Mouse (Mus musculus) erythroblast, embryonic 14.5 days (primary cell): ENCODE measurements around the gene Bpifb4. TPM values are rescaled to one million over a fixed set of nuclear protein-coding genes. Genes with fewer than 3 reads are reported as not detected.

Experiments used
- H3K27me3 ChIP-seq: 2 replicates; pipeline ENCODE4 v1.6.1; 2012; ENCODE audit warnings: inconsistent platforms; ENCODE audit not compliant: control insufficient read depth
- H3K36me3 ChIP-seq: 2 replicates; pipeline ENCODE4 v1.6.1; 2012; ENCODE audit warnings: mild to moderate bottlenecking, inconsistent platforms; ENCODE audit not compliant: control insufficient read depth
- H3K4me1 ChIP-seq: 2 replicates; pipeline ENCODE4 v1.6.1; 2012; ENCODE audit warnings: inconsistent platforms; ENCODE audit not compliant: control insufficient read depth
- H3K4me3 ChIP-seq: replicated peaks from 2 replicates; pipeline ENCODE3; 2012; ENCODE audit warnings: moderate library complexity, mild to moderate bottlenecking, inconsistent platforms
- H3K9me3 ChIP-seq: 2 replicates; pipeline ENCODE4 v1.6.1; 2012; ENCODE audit warnings: low read length, inconsistent platforms, mixed read lengths; ENCODE audit not compliant: control insufficient read depth
- GATA1 ChIP-seq: IDR thresholded peaks from 2 replicates; pipeline ENCODE4 v1.6.1; 2012; ENCODE audit warnings: low read length, inconsistent platforms, mixed read lengths
- TAL1 ChIP-seq: IDR thresholded peaks from 3 replicates; pipeline ENCODE4 v1.6.1; 2012; ENCODE audit warnings: low read length, inconsistent platforms, mixed read lengths
- polyA plus RNA-seq: library from polyadenylated mRNA; stranded (reverse); fragments of >175 nt; gene quantifications from 2 replicates; pipeline ENCODE4 v1.2.3, GENCODE M21; 2012

The Bpifb4 gene
- polyA plus RNA-seq, result not detected in 2 replicates

DNA sequence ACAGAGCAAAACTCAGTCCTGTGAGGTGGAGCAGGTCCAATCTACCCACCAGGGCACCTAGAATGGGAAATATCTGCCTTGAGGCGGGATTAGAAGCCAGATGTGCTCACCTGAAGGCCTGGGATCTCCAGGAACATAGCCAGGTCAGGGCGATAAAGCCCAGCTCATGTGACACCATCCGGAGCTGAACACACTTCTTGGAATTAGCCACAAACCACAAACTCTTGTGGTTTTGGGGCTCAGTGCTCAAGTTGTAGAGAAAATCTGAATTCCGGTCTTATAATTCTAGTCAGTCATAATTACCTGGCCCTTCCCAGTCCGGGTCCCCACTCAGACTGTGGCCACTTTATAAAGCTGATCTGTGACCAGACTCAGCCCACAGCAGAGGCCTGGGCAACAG lies at the start of gene Bpifb4:
Gene Bpifb4, plus strand, starts transcription at position 370 of the 400 bp plus-strand sequence.
- Histone ChIP-seq H3K36me3 (no peaks in the 10 kb centered on the region), H3K9me3 (no peaks in the 10 kb centered on the region), H3K4me1 (no peaks in the 10 kb centered on the region), H3K27me3 (no peaks in the 10 kb centered on the region), H3K4me3 (no peak within 1 kb of the TSS)
- TF ChIP-seq GATA1 (no peak), TAL1 (no peak)

DNA sequence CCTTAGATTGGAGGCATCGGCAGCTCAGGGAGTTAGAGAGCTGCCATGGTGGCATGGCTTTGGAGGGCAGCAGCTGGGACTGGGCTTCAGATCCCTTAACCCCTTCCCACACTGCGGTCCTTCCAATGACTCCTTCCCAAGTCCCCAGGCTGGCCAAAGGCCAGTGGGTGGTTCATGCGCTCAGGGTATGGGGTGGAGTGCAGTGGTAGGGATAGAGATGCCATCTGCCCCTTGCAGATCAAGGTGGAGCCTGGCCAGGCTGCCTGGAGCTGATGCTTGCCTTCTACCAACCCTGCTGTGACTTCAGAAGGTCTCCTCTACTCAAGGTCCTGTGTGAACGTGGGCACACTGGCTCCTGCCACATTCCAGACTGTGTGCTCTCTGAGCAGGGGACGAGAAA lies 38.9 kb upstream of the Bpifb4 start:
- Histone ChIP-seq H3K4me3 (no peak overlapping the region), H3K9me3 (no peaks in the 10 kb centered on the region), H3K36me3 (no peaks in the 10 kb centered on the region), H3K27me3 (no peaks in the 10 kb centered on the region), H3K4me1 (no peaks in the 10 kb centered on the region)
- TF ChIP-seq GATA1 (no peak), TAL1 (no peak)

DNA sequence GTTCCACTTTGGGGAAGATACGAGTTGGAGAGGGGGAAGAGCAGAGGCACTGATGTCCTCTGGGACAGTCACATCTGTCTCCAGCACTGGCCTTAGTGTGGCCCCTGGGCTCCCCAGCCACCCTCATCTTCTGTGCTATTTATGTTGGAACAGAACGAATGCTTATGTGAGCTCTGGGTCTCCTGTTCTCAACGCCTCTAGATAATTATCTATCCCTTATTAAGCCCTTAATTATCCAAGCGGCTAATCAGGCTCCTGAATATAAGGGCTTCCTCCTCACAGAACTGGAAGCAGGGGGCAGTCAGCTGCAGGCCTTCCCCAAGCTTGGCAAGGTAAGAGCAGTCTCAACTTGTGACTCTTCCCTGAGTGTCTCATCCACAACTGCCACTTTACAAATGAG lies 37.9 kb upstream of the Bpifb4 start, which contains the start of gene Bpifb6:
Gene Bpifb6, plus strand, starts transcription at position 301 of the 400 bp plus-strand sequence.
- no peaks in the 10 kb centered on the region for H3K27me3 ChIP-seq
- no peak within 1 kb of the TSS for H3K4me3 ChIP-seq
- H3K36me3 ChIP-seq, result no peaks in the 10 kb centered on the region
- TF ChIP-seq TAL1, result no peak
- H3K9me3 ChIP-seq, result no peaks in the 10 kb centered on the region
- H3K4me1 ChIP-seq, result no peaks in the 10 kb centered on the region

DNA sequence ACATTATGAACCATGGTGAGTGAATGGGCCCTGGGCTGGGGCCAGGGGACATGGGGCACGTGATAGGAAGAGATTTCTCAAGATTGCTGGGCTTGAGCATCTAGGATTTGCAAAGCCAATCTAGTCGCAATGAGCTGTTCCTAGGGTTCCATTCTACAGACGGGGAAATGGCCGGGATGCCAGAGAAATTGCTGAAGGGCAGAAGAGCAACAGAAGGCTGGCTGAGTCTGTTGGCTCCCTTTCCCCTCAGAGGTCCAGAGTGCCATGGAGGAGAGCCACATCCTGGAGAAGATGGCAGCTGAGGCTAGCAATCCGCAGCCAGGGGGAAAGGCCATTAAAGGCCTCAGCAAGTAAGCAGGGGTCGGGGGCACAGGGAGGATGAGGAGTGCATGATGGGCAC lies 35.3 kb upstream of the Bpifb4 start:
- TF ChIP-seq TAL1 (no peak), GATA1 (no peak)

DNA sequence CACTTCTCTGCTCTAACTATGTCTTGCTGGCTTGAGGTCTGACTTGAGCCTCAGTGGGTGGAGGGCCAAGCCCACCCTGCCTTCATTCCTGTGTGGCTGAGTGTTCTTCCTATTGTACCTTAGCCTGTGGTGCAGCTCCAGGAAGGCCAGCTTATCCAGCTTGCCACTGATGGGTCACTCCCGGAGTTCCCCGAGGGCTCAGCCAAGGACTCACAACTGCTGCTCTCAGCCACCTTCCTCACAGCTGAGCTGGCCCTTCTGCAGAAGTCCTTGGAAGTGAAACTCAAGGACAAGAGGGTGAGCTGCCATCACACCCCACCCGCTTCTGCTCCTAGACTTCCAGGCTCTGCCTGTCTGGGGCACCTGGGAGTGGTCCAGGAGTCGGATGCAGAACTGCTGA lies 31.4 kb upstream of the Bpifb4 start:
- Histone ChIP-seq H3K9me3 (no peaks in the 10 kb centered on the region), H3K27me3 (no peaks in the 10 kb centered on the region), H3K36me3 (no peaks in the 10 kb centered on the region), H3K4me1 (no peaks in the 10 kb centered on the region), H3K4me3 (no peak overlapping the region)
- TF ChIP-seq GATA1 (no peak), TAL1 (no peak)

More for the DNA sequence above, 35.3 kb upstream of the Bpifb4 start:
- Histone ChIP-seq H3K27me3 (no peaks in the 10 kb centered on the region), H3K9me3 (no peaks in the 10 kb centered on the region), H3K4me1 (no peaks in the 10 kb centered on the region), H3K4me3 (no peak overlapping the region), H3K36me3 (no peaks in the 10 kb centered on the region)

DNA sequence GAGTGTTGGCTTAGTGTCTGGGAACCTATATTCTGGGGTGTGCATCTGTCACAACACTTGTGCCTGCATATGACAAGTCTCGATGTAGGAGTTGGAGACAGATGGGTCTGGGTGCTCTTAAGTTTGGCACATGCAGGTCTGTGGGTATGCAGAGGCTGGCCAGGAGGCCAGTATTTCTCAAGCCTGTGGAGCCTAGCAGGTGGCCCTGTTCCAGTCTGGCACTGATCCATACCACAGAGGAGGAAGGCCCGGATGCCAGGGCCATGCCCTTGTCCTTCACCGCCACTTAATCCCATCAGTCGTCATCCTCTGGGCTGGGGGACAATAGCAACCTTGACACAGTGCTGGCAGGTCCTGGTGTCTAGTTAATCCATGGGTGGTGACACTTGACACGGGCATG lies 23.9 kb upstream of the Bpifb4 start:
- Histone ChIP-seq H3K4me3 (no peak overlapping the region), H3K4me1 (no peaks in the 10 kb centered on the region), H3K36me3 (no peaks in the 10 kb centered on the region), H3K27me3 (no peaks in the 10 kb centered on the region), H3K9me3 (no peaks in the 10 kb centered on the region)
- TF ChIP-seq GATA1, result no peak
- no peak for TF ChIP-seq TAL1

DNA sequence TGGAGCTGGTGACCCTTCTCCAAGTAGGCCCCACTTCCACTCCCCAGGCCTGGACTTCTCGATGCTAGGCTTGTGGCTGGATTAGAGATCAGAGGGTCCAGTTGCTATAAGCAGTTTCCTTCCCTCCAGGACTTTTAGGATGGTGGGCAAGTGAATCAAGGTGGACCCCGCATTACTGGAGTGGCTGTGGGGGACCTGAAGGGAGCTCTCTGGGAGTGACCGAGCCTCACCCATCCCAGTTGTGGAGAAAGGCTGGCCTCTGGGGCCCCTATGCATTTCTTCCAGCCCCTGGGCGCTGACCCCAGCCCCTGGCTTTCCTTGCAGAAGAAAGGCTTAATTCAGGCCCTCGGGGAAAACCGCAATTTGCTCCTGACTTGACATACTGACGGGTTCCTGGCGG lies 20.1 kb upstream of the Bpifb4 start, which contains the start of gene Bpifb3:
Gene Bpifb3, plus strand, starts transcription at position 301 of the 400 bp plus-strand sequence.
- Histone ChIP-seq H3K36me3 (no peaks in the 10 kb centered on the region), H3K9me3 (no peaks in the 10 kb centered on the region), H3K4me3 (no peak within 1 kb of the TSS), H3K4me1 (no peaks in the 10 kb centered on the region), H3K27me3 (no peaks in the 10 kb centered on the region)
- TF ChIP-seq GATA1 (no peak), TAL1 (no peak)

DNA sequence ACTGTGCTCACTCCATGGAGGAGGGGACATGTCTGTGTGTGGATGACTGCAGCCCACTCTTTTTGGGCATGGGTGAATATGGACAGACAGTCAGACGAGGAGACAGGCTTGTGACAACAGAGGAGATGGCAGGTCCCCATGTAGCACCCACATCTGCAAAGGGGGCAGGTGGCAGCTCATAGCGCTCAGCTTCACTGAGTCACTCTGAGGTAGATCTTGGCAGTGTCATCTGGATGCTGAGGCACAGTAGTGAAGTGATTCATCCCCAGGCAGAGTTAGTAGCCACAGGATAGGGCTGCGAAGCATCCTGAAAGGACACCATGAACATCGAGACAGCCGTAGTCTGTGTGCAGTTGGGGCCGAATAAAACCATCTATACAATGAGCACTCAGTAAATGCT lies 16.8 kb upstream of the Bpifb4 start:
- Histone ChIP-seq H3K4me3 (no peak overlapping the region), H3K9me3 (no peaks in the 10 kb centered on the region), H3K4me1 (no peaks in the 10 kb centered on the region), H3K27me3 (no peaks in the 10 kb centered on the region), H3K36me3 (no peaks in the 10 kb centered on the region)
- TF ChIP-seq GATA1 (no peak), TAL1 (no peak)

DNA sequence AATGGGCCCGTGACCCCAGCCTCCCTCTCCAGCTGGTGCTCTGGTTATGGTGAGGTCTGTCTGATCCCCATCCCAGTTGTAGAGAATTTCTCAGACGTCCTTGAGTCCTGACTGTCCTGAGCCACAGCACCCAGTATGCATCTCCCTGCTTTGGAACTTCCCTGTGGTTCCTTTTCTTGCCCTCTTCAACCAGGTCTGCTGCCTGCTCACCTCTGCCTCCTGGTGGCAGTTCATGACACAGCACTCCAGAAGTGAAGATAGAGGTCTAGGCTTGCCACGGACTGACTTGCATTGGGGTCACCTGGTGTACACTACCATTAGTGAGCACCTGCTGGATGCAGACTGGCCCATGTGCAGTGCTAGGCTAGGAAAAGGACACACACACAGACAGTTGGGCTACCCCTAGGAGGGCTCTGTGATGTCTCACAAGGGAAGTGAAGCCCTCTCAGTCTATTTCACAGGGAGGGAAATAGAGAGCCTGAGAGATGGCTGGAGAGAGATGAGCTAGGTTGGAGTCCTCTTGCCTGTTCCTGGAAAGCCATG lies 8.1 kb upstream of the Bpifb4 start:
- no peaks in the 10 kb centered on the region for H3K9me3 ChIP-seq
- no peak for TF ChIP-seq TAL1
- TF ChIP-seq GATA1, result no peak
- no peak overlapping the region for H3K4me3 ChIP-seq
- H3K4me1 ChIP-seq, result no peaks in the 10 kb centered on the region
- H3K36me3 ChIP-seq, result no peaks in the 10 kb centered on the region
- no peaks in the 10 kb centered on the region for H3K27me3 ChIP-seq

DNA sequence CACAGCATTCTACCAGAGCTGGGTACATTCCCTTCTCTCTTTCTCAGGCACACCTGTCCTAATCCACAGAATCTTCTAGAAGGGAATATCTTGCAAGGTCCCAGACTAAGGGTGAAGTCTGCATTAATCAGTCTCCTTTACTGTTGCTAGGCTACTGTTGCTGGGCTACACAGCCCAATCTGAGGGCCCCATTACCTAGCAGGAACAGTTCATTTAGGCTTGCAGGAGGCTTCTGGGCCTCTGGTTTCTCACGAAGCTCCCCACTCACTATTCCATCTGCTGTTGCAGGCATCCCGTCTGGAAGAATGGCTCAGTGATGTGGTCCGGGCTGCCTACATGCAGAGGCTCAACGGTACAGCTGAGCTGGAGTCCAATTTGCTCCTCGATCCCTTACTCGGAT lies 6.9 kb upstream of the Bpifb4 start:
- no peaks in the 10 kb centered on the region for H3K9me3 ChIP-seq
- no peak overlapping the region for H3K4me3 ChIP-seq
- no peaks in the 10 kb centered on the region for H3K27me3 ChIP-seq
- H3K36me3 ChIP-seq, result no peaks in the 10 kb centered on the region
- H3K4me1 ChIP-seq, result no peaks in the 10 kb centered on the region
- no peak for TF ChIP-seq GATA1
- no peak for TF ChIP-seq TAL1
